Mouse (Mus musculus): ENCODE results near the gene Bnc1.

Bnc1 gene

DNA sequence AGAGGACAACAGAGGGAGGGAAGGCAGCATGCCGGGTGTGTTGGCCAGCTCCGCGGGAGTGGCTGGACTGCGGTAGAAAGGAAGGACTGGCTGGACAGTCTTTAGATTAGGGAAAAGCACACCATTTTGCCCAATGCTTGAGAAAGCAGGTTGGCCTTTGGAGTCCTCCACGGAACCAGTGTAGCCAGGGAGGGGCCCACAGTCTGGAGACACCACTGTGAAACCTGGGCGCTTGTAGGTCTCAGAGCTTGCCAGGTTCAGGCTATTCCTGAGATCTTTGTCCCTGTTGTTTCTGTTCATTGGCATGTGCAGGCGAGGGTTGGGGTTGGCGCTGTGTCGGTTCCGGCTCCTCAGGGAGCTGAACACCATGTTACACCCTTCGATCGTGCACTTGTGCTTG, 18.2 kb downstream of the Bnc1 start:
- no peak for DNase-seq (ENCODE audit: low spot score)

DNA sequence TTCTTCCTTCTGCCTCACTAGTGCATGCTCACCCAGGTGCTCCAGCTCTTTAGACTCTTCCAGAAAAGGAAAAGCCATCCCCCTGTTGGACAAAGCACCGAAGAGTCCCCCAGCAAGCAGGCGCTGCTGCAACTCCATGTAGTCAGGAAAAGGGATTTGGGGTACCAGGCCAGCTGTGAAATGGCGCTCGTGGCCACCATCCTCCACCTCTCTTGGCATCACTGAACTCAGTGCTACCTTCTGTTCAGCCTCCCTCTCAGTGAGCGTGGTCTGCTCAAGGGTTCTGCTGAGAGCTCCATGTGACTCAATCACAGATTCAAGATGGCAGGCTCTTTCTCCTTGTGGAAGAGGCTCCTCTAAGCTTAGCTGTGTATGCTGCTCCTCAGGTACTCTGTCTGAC, 18.8 kb downstream of the Bnc1 start:
- DNase-seq (ENCODE audit: low spot score), result no peak

DNA sequence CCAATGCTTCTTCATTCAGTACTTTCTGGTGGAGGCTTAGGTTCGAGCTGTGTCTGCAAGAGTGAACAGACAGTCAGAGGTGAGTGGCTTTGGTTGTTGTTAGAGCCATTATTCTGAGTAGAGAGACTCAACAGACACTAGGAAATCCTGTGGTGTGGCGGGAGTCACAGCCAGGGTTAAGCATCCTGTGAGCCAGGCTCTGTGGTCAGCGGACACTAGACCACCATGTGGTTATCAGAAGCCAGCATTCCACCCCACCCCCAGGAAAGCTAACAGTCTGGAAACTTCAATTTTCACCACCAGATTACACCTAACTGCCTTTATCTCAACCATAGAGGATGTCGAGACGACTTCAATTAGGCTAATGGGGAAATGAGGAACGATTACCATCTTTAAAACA, 23.1 kb downstream of the Bnc1 start:
- no peak for DNase-seq (ENCODE audit: low spot score)

DNA sequence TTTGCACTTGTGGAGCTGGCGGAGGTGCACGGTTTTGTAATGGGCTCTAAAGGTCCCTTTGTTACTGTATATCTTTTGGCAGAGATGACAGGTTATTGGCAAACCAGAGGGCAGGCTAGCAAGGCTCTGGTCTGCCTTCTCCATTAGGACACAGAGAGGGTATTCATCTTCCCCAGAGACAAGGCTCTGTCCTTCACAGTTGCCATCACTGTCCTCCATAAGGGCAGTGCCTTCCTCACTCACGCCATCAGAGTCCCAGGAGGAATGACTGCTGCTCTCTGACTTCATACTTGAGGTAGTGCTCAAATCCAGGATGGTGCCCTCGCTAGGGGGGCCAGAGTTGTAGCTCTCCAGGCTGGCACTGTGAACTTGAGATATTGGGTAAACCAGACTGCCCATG, 23.6 kb downstream of the Bnc1 start:
- DNase-seq (ENCODE audit: low spot score), result no peak

DNA sequence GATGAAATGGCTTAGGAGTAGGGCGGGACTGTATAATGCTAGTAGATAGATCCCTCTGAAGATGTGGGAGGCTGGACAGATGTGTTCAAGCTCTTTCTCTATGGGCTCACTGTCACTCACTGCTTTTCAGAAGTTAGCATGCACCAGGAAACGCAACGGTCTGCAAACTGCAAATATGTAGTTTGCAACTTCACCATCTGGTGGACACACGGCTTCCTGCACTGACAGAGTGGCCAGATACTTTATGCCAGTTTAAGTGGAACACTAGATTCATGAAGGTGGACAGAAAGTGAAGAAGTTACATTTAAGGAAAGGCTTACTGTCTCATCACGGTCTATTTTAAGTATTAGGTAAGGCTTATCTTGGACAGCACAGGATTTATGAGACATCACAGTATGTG, 25.9 kb downstream of the Bnc1 start:
- DNase-seq (ENCODE audit: low spot score), result no peak

DNA sequence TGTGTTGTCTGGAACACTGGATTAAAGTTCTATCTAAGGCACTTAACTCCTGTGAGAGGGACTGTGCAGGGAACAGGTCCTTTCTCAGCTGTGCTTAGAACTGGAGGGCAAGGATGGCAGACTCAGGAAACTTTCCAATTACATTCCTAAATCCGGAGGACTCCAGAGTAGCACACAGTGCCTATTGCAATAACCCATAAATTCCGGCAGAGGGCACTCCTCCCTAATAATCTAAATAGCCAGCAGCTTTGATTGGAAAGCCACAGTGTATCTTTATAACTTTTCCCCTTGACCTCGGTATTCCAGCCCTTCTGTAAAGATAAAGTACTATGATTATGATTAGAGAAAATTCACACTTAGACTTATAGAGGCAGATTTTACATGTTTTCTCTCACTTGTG, 32.4 kb downstream of the Bnc1 start:
- no peak for DNase-seq (ENCODE audit: low spot score)

DNA sequence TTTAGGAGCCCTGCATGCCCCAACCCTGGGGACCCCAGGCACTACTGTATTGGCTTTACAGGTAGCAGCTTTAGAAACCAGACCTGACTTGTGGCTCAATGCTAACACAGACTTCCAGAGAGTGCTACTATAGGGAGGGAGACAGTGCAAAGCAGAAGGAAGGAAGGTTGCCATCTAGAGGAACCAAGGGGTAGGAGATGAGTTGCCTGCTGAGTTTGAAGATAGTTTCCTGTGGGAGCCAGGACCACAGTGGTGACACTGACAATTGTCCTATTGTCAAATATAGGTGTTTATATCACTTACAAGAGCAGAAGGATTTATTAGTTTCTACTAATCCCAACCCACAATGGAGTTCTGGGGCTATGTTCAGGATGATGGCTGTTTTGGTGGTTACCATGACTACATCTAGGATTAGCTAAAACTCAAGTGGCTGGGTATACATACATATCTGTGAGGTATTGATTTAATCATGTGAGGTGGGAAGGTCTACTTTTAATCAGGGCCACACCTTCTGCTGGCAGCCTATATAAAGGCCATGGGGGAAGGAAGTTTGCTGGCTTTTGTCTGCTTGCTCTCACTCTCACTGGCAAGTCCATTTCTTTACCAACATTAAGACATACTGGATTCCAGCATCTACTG, 37.8 kb downstream of the Bnc1 start:
- DNase-seq (ENCODE audit: low spot score), result no peak

DNA sequence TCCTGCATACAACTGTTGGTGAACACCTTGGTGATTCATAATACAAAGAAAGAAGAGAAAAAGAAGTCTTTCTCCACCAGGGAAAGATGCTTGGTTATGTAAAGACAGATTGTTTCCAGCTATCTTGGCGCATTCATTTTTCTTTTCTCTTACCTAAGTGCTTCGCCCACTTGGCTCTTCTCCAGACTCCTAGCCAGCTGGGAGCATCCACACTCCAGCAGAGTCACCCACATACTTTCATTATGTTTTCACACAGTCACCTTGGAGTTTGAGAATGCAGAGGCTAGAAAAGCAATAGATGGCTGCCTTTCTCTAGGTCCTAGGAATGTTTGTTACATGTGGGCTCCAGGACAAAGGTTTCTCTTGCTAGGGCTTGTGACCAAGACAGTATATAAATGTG, 41.6 kb downstream of the Bnc1 start:
- DNase-seq (ENCODE audit: low spot score), result no peak

DNA sequence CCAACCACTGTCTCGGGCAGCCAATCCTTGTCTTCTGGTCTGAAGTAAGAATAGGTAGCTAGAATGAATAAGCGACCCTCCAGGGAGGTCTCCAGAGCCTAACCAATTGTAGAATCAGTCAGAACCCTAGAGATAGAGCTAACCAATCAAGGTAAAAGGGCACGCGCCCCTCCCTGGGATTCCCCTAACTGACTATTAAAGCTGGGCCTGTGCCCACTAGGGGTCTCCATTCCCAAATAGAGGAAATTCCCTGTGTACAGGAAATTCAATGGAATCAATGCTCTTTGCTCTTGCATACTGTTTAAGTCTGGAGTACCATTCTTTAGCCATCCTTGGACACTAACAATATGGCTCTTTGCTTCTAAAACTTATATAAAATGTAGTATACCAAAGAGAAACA, 46.7 kb downstream of the Bnc1 start:
- DNase-seq (ENCODE audit: low spot score), result no peak

DNA sequence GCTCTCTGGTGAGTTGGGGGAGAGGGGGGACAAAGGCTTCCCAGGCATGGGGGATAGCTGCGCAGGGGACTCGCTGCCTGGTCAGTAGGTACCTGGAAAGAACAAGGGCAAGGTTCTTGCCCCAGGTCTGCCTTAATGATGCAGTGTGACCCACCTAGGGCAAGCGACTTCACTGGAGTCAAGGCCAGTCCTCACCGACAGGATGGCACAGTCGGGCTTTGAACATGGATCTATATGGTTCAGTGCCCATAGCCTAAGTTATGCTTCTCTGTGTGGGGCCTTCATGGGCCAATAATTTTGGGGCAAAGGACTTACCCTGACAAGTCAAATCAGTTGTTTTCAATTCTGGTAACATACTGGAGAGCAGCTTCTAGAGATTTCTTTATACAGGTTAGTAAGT, 57.3 kb downstream of the Bnc1 start:
- DNase-seq (ENCODE audit: low spot score), result no peak

DNA sequence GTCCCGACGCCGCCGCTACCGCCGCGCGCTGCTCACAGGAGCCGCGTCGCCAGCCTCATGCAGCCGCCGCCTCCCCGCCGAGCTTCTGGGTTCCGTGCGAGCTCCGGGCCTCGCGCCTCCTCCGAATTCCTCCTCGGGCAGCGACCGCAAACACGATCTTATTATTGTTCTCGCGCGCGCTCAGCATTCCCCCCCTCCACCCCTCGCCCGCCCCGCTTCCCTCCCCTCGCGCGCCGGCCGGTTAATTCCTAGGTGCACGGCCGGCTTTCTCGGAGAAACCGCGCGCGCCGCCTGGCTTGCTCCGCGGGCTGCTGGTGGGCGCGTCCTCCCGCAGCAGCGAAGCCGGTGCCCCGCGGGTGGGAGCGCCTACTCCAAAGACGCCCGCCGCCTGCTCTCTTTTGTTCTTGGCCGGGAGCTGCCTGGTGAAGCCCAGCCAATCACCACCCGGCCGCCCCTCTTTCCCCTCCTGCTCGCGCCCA, 57.8 kb downstream of the Bnc1 start, which contains the start of gene Hdgfl3:
TSS of gene Hdgfl3 (minus strand) at position 207 of the 479 bp plus-strand sequence.
- DNase-seq (ENCODE audit: low spot score), result peak; percentile 79

DNA sequence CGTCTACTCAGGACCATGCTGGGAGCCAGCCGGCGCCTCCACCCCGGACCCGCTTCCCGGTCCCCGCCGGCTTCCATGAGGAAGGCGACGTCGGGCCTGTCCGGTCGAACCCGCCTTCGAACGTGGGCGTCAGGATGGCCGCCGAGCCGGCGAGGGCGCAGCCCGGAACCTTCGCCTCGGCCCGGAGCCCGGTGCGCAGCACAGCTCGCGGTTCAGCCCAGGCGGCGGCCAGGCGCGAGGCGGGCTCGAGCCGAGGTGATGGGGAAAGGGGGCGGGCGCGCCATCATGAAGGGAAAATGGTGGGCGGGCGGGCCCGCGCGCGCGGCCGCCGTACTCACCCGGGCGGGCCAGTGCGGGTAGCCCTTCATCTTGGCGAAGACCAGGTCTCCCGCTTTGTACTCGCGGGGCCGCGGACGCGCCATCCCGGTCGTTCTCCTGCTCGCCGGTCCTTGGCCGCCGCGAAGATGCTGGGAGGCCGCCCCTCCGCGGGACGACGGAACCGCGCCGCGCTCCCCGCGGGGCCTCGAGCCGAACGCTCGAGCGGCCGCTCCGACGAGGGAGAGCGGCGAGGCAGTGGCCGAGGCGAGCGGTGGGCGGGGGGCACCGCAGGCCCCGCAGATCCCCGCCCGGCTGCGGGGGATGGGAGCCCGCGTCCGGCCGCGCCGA, 58.4 kb downstream of the Bnc1 start:
- DNase-seq (ENCODE audit: low spot score), result peak; percentile 62

DNA sequence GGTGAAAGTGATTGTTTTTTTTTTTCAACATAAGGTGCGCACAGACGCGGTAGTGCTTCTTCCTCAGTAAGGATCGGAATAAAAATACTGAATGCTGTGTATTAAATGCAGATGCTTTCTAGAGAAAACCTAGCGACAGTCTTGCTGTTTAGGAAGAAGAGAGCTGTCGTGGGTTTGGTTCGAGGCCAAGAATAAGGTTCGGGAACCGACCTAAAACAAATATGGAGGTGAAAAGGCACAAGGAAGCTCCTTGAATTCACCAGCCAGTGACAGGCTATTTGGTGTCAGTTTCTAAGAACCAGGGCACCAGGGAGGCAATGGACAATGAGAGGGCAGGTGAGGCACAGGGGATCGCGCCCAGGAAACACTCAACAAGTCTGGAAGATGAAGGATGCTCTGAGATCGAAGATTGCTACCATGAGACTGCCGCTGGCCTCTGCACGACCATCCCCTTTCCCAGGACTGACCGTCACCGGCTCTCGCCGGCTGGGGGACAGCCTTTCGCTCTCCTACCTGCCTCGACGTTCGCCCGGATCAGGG, 59.0 kb downstream of the Bnc1 start:
- no peak for DNase-seq (ENCODE audit: low spot score)

DNA sequence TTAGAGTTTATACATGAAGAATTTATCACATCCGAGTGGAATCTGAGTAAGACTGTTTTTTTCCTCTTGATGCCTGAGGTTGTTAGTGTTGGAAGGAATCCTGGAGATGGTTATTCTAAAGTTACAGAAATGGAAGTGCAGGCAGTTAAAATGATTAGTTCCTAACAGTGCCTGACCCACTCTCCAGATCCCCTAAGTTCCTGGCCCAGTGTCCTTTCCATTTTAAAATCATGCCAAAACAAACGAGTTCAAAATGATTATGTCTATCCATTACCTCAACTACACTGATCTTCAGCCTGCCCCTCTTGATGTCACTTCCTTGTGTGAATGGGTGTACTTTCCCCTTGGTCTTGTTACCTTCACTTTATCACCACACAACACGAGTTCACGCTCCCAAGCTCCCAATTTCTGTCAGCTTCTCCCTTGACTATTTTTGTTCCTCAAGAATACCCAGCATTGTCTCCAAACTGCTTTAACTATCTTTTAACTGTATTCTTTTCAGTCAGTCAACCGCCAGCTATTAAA, 59.5 kb downstream of the Bnc1 start:
- no peak for DNase-seq (ENCODE audit: low spot score)

DNA sequence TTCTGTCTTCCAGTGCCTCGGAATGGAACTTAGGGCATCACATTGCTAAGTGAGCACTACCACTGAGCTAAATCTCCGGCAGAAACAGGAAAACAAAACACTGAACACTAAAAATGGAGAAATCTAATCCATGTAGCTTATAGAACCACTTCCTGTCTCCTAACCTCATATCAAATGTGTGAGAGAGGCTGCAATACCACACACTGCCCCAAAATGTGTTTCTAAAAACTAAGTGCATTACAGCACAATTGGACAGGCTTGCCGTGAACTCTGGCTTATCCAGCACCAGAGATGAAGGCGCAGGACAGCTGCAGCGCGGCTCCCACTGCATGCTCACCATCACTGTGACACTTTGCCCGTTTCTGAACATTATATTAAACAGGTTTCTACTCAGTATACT, 63.1 kb downstream of the Bnc1 start:
- no peak for DNase-seq (ENCODE audit: low spot score)

DNA sequence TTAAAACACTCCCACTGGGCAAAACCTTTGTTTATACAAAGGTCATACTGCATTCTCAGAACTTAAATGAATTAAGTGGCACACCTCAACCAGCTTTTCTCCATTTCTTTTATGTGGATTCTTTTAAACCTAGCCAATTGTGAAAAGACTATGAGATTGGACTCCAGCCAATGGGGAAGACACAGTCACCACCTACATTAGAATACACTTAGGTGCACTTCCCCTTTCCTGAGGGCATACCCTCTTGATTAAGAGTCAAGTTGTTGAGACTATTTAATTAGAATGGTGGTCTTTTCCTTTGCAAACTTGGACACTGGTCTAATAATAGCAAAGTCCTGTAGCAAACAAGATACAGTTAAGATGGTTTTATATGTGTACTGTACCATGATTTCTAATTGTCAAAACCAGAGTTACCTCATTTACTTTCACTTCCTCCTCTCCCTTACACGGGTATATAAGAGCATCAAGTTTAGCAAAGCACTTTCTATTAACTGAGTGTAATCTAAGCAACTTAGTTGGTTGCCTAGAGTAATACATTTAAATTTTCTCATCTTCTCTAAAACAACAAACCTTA, 70.6 kb downstream of the Bnc1 start:
- DNase-seq (ENCODE audit: low spot score), result no peak

DNA sequence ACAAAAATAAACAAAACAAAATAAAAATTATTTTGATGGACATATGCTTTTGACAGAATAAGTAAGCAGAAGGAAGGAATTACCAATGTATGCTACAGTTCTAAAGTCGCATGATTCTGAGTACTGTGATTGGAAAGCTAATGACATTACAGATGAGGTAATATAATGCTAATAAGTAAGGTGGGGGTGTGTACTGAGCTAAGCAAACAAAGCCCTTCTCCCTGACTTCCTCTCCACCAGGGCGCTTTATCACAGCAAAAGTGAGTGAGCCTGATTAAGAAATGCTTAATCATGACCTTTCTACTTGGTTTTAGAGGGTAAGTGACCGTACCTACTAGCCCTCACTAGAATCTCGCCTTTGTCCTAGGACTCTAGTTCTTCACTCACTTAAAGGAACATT, 71.8 kb downstream of the Bnc1 start:
- no peak for DNase-seq (ENCODE audit: low spot score)

DNA sequence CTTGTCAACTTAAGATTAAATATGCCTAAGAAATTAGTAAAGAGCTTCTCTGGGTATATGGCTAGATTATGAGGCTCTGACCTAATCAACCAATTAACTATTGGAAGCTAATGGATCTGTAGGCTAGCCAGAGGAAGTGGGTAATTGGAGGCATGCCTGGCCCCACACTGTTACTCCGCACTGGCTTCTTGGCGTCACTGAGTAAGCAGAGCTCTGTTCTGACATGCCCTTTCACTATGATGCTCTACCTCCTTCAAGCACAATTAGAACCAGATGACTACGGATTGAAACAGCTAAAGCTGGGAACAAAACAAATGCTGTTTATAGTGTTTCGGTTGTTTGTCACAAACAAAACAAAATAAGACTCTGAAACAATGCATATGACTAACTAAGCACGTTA, 73.8 kb downstream of the Bnc1 start:
- no peak for DNase-seq (ENCODE audit: low spot score)

Data from urinary bladder, postnatal 14 days (tissue).